Mouse (Mus musculus) C2C12 (cell line): ENCODE results near the gene Dennd4a.
A peak's percentile ranks its signal among the peaks of the same experiment; 100 is the strongest.

ENCODE experiments used
- CTCF ChIP-seq: IDR thresholded peaks from one replicate; pipeline ENCODE4 v1.5.1; 2011; ENCODE audit not compliant: control insufficient read depth, insufficient read depth, insufficient read length
- FOSL1 ChIP-seq: IDR thresholded peaks from one replicate; pipeline ENCODE4 v1.8.0; 2011; ENCODE audit warnings: mild to moderate bottlenecking, low read length; ENCODE audit not compliant: poor library complexity, insufficient read depth, severe bottlenecking
- MAX ChIP-seq: IDR thresholded peaks from one replicate; pipeline ENCODE4 v1.6.1; 2011; ENCODE audit warnings: mild to moderate bottlenecking, control low read depth
- USF1 ChIP-seq: IDR thresholded peaks from one replicate; pipeline ENCODE4 v1.6.1; 2011; ENCODE audit warnings: low read depth, mild to moderate bottlenecking, control low read depth, moderate library complexity

GRCm38 (mm10) chr9:64936508-64936907 lies 125.4 kb downstream of the Dennd4a start:
- TF ChIP-seq CTCF (peak; percentile 49), MAX (no peak), USF1 (no peak), FOSL1 (no peak)
